Comparison of ENCODE assay signal across 29 mouse cellular contexts in genomic region chr1:186236267-186237020, GRCm38 (mm10).
DNase-seq lines count a peak whose midpoint lies in the region; ATAC-seq and TF ChIP-seq lines count a peak whose summit lies in the region.
"Had no signal": no experiment of that assay in that cellular context is flagged by ENCODE, and none has a peak within 500 bp of the region (broad histone marks: within the 10 kb centered on the region; RNA-seq: fewer than 3 reads in every experiment).

No protein-coding gene starts in this region.

- H3K27me3 ChIP-seq in kidney, postnatal 0 days (ENCODE audit: insufficient read depth, low read length) = no peaks in the 10 kb centered on the region
- H3K27me3 ChIP-seq in forebrain, postnatal 0 days (ENCODE audit: insufficient read depth, low read length) = no peaks in the 10 kb centered on the region
- H3K27me3 ChIP-seq: forebrain, embryonic 15.5 days; hindbrain, embryonic 13.5 days; limb, embryonic 13.5 days; megakaryocyte, embryonic 14.5 days; midbrain, embryonic 12.5 days; neural tube, embryonic 12.5 days; stomach, embryonic 15.5 days had no signal

- TF ChIP-seq CTCF in kidney, postnatal 0 days (IDR thresholded peaks at IDR 0.05; ENCODE audit: low read depth) = no peak
- TF ChIP-seq CTCF in forebrain, postnatal 0 days (IDR thresholded peaks at IDR 0.05; ENCODE audit: low read depth) = no peak

- H3K36me3 ChIP-seq in kidney, postnatal 0 days (ENCODE audit: insufficient read depth, low read length) = no peaks in the 10 kb centered on the region
- no peaks in the 10 kb centered on the region for H3K36me3 ChIP-seq in forebrain, postnatal 0 days (ENCODE audit: insufficient read depth)
- H3K36me3 ChIP-seq: forebrain, embryonic 15.5 days; G1E; hindbrain, embryonic 13.5 days; limb, embryonic 13.5 days; midbrain, embryonic 12.5 days; neural tube, embryonic 12.5 days; stomach, embryonic 15.5 days had no signal

- no peak overlapping the region for H3K4me3 ChIP-seq in kidney, postnatal 0 days (replicated peaks; ENCODE audit: low read depth, low read length)
- no peak overlapping the region for H3K4me3 ChIP-seq in forebrain, postnatal 0 days (ENCODE audit: low read depth, low read length)
- H3K4me3 ChIP-seq: forebrain, embryonic 15.5 days; hindbrain, embryonic 13.5 days; limb, embryonic 13.5 days; megakaryocyte, embryonic 14.5 days; midbrain, embryonic 12.5 days; myocyte; neural tube, embryonic 12.5 days; stomach, embryonic 15.5 days had no signal

- ATAC-seq in kidney, postnatal 0 days (replicated peaks; ENCODE audit: low FRiP score, low read depth) = no peak
- ATAC-seq in megakaryocyte progenitor cell, adult 5-6 weeks (replicated peaks; ENCODE audit: poor library complexity) = no peak
- no peak for ATAC-seq in forebrain, postnatal 0 days
- ATAC-seq: CD4-positive, CD25-positive, alpha-beta regulatory T cell, adult 4 months; forebrain, embryonic 15.5 days; intestine, embryonic 16.5 days had no signal

- H3K9me3 ChIP-seq in kidney, postnatal 0 days (replicated peaks; ENCODE audit: low read length) = no peaks in the 10 kb centered on the region
- no peaks in the 10 kb centered on the region for H3K9me3 ChIP-seq in forebrain, postnatal 0 days (ENCODE audit: low read length)
- H3K9me3 ChIP-seq: forebrain, embryonic 15.5 days; hindbrain, embryonic 13.5 days; limb, embryonic 13.5 days; midbrain, embryonic 12.5 days; neural tube, embryonic 12.5 days; stomach, embryonic 15.5 days had no signal

- no peak overlapping the region for H3K27ac ChIP-seq in kidney, postnatal 0 days
- H3K27ac ChIP-seq in forebrain, postnatal 0 days (ENCODE audit: low read depth, low read length) = no peak overlapping the region
- H3K27ac ChIP-seq: forebrain, embryonic 15.5 days; hindbrain, embryonic 13.5 days; limb, embryonic 13.5 days; midbrain, embryonic 12.5 days; neural tube, embryonic 12.5 days; stomach, embryonic 15.5 days had no signal

- H3K4me2 ChIP-seq in kidney, postnatal 0 days (ENCODE audit: low read length) = no peak overlapping the region
- no peak overlapping the region for H3K4me2 ChIP-seq in forebrain, postnatal 0 days (ENCODE audit: low read depth)
- H3K4me2 ChIP-seq: forebrain, embryonic 15.5 days; heart, embryonic 11.5 days; hindbrain, embryonic 13.5 days; limb, embryonic 13.5 days; liver, embryonic 11.5 days; midbrain, embryonic 12.5 days; neural tube, embryonic 12.5 days; stomach, embryonic 15.5 days had no signal

- H3K9ac ChIP-seq in kidney, postnatal 0 days (ENCODE audit: low read depth, low read length) = no peak overlapping the region
- no peak overlapping the region for H3K9ac ChIP-seq in forebrain, postnatal 0 days
- H3K9ac ChIP-seq: forebrain, embryonic 15.5 days; hindbrain, embryonic 13.5 days; limb, embryonic 13.5 days; midbrain, embryonic 12.5 days; neural tube, embryonic 12.5 days; stomach, embryonic 15.5 days had no signal

- peaks cover 3% of the 10 kb centered on the region; the same call in 1 of the 2 replicates for H3K4me1 ChIP-seq in kidney, postnatal 0 days (replicated peaks; ENCODE audit: insufficient read depth, low read length)
- H3K4me1 ChIP-seq in forebrain, postnatal 0 days (ENCODE audit: insufficient read depth) = no peaks in the 10 kb centered on the region
- H3K4me1 ChIP-seq: forebrain, embryonic 15.5 days; megakaryocyte, embryonic 14.5 days; midbrain, embryonic 12.5 days; neural tube, embryonic 12.5 days; stomach, embryonic 15.5 days had no signal

- WGBS in kidney, postnatal 0 days = 52% methylated on average over 7 of the region's 7 CpGs
- WGBS in forebrain, postnatal 0 days = 41% methylated on average over 7 of the region's 7 CpGs

- peak; percentile 36 for DNase-seq in kidney, postnatal 0 days (ENCODE audit: low spot score)
- DNase-seq in kidney, postnatal 36 days = no peak
- DNase-seq in ES-CJ7 (ENCODE audit: low read depth, low spot score) (peak; percentile 68), ZHBTc4 (ENCODE audit: low read depth, low spot score) (peak; percentile 35)
- DNase-seq in lung, postnatal 25 days (ENCODE audit: low spot score) = peak; percentile 3
- DNase-seq in forebrain, postnatal 0 days = no peak
- no peak for DNase-seq in frontal cortex, postnatal 36 days (ENCODE audit: low spot score in 2 of 2)
- DNase-seq: adrenal gland, postnatal 14 days; cerebellum, adult 18-20 months; cerebellum, postnatal 10 days; gastrocnemius, postnatal 10 days; heart, postnatal 36 days; kidney, adult 8-10 months; kidney, postnatal 14 days; right cerebral cortex, postnatal 14 days had no signal

Comparison
In these comparisons a context has a peak if more than half of its experiments do, and no peak if none do; other contexts are left out.
1. DNase-seq: peak in kidney, postnatal 0 days (single experiment), ES-CJ7 (single experiment), ZHBTc4 (single experiment) and lung, postnatal 25 days (single experiment); none in kidney, postnatal 36 days (0 of 2), forebrain, postnatal 0 days (single experiment) and frontal cortex, postnatal 36 days (0 of 2).